Mouse (Mus musculus) heart, postnatal 0 days (tissue): ENCODE measurements around the gene Lsm14b. TPM values are rescaled to one million over a fixed set of nuclear protein-coding genes. Genes with fewer than 3 reads are reported as not detected.

Experiments used
- ATAC-seq: fragments of 200-750 bp; cut with Nextera tagmentation; 2 replicates; pipeline ENCODE4 v1.8.0; 2017; ENCODE audit warnings: low read depth, moderate number of reproducible peaks, moderate library complexity; ENCODE audit not compliant: insufficient read depth
- DNase-seq: peaks from one replicate; pipeline ENCODE4 v3.0.0-alpha.2; 2016; ENCODE audit warnings: low spot score
- H3K27ac ChIP-seq: fragments of 300-500 bp; sonication (generic); 2 replicates; pipeline ENCODE4 v1.5.1; 2014; ENCODE audit warnings: low read depth, mild to moderate bottlenecking
- H3K27me3 ChIP-seq: fragments of 300-500 bp; sonication (generic); 2 replicates; pipeline ENCODE4 v1.6.1; 2014; ENCODE audit warnings: low read length, mixed read lengths; ENCODE audit not compliant: control insufficient read depth, insufficient read depth
- H3K36me3 ChIP-seq: fragments of 300-500 bp; sonication (generic); replicated peaks from 2 replicates; pipeline ENCODE4 v1.6.1; 2014; ENCODE audit warnings: low read length, mixed read lengths; ENCODE audit not compliant: control insufficient read depth, insufficient read depth
- H3K4me1 ChIP-seq: fragments of 300-500 bp; sonication (generic); 2 replicates; pipeline ENCODE4 v1.6.1; 2014; ENCODE audit warnings: antibody characterized with exemption; ENCODE audit not compliant: control insufficient read depth, insufficient read depth
- H3K4me2 ChIP-seq: fragments of 300-500 bp; sonication (generic); 2 replicates; pipeline ENCODE4 v1.6.1; 2014; ENCODE audit warnings: low read depth, mild to moderate bottlenecking, low read length, moderate library complexity
- H3K4me3 ChIP-seq: fragments of 300-500 bp; sonication (generic); 2 replicates; pipeline ENCODE4 v1.5.1; 2014; ENCODE audit warnings: low read depth, low read length
- H3K9ac ChIP-seq: fragments of 300-500 bp; sonication (generic); replicated peaks from 2 replicates; pipeline ENCODE4 v1.6.1; 2014; ENCODE audit warnings: low read depth, low read length, mixed read lengths
- H3K9me3 ChIP-seq: fragments of 300-500 bp; sonication (generic); replicated peaks from 2 replicates; pipeline ENCODE4 v1.6.1; 2016; ENCODE audit warnings: low read length; ENCODE audit not compliant: control insufficient read depth
- CTCF ChIP-seq: IDR thresholded peaks from 2 replicates; pipeline ENCODE4 v1.5.1; 2016; ENCODE audit warnings: antibody characterized with exemption, control low read depth, low read depth
- EP300 ChIP-seq: IDR thresholded peaks from 2 replicates; pipeline ENCODE4 v1.6.1; 2016; ENCODE audit warnings: antibody characterized with exemption, low read depth
- WGBS: fragments of 180-500 bp; shearing (Covaris S2); extraction: QIAGEN DNeasy Blood & Tissue Kit; methylation state at CpG from one replicate; pipeline ENCODE4 v1.1.7; 2014; 5-methylcytosine and 5-hydroxymethylcytosine counted together
- polyA plus RNA-seq: library from polyadenylated mRNA; unstranded; fragments of >200 nt; fragmentation: Nextera tagmentation; extraction: Ambion mirVana; gene quantifications from 2 replicates; pipeline ENCODE4 v1.2.1, GENCODE M21; 2015
- total RNA-seq: library from RNA; depleted of rRNA; stranded (reverse); fragments of >200 nt; gene quantifications from 2 replicates; pipeline ENCODE4 v1.2.3, GENCODE M21; 2014; ENCODE audit warnings: low replicate concordance

The Lsm14b gene
- total and polyA plus RNA-seq, 2 experiments from 2014 or later = 5.7 to 36.0 TPM

DNA sequence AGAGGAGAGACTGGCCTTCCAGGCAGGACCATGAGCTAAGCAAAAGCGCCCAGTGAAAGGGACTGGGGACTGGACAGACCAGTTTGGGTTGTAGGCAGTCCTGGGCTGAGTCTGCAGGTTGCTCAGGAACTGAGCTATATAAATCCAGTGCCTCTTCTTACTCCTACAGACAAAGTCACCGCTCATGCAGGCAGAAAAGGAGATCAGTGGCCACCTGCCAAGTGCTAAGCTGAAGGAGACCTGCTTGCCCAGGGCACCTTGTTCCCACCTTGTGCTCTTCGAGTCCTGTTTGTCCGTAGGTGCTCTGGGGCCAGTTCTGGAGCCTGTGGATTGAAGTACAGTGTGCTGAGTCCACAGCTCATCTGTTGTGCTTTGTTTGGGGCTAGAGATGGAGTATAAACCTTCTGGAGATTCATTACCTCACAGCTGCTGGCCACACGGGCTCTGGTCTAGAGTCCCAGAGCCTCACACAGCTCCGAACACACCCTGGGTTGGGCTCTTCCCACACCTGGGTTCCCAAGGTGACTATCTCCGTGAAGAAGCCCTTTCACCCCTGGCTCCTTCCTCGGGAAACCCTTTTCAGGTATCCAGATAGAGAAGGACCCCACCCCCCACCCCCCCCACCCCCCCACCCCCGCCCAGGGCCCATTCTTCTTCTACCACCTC is 18.3 kb upstream of the Lsm14b start:
- H3K27me3 ChIP-seq = no peaks in the 10 kb centered on the region
- 34% methylated on average over 9 of the region's 9 CpGs for WGBS
- H3K36me3 ChIP-seq = no peaks in the 10 kb centered on the region
- no peaks in the 10 kb centered on the region for H3K9me3 ChIP-seq
- no peak overlapping the region for H3K27ac ChIP-seq
- TF ChIP-seq CTCF = no peak
- no peak overlapping the region for H3K4me3 ChIP-seq
- DNase-seq (no peak), ATAC-seq (no peak)
- H3K4me2 ChIP-seq = no peak overlapping the region
- no peak overlapping the region for H3K9ac ChIP-seq
- no peaks in the 10 kb centered on the region for H3K4me1 ChIP-seq

DNA sequence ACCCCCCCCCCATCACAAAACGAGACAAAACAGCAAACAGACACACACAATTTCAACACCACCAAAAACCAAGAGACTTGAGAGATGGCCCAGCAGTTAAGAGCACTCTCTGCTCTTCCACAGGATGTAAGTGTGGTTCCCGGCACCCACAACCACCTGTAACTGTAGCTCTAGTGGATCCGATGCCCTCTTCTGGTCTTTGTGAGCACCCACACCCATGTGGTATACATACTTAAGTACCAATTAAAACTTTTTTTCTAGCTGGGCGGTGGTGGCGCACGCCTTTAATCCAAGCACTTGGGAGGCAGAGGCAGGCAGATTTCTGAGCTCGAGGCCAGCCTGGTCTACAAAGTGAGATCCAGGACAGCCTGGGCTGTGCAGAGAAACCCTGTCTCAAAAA is 14.1 kb upstream of the Lsm14b start:
- Histone ChIP-seq H3K4me1 (no peaks in the 10 kb centered on the region), H3K36me3 (no peaks in the 10 kb centered on the region), H3K4me3 (no peak overlapping the region), H3K9me3 (no peaks in the 10 kb centered on the region), H3K27me3 (no peaks in the 10 kb centered on the region), H3K4me2 (no peak overlapping the region), H3K9ac (no peak overlapping the region), H3K27ac (no peak overlapping the region)
- TF ChIP-seq EP300 (no peak), CTCF (no peak)
- 90% methylated on average over 7 of the region's 7 CpGs for WGBS
- DNase-seq (no peak), ATAC-seq (no peak)

- H3K4me2 ChIP-seq = no peak overlapping the region
- H3K9ac ChIP-seq = no peak overlapping the region
- DNase-seq (no peak), ATAC-seq (no peak)
- H3K4me3 ChIP-seq = no peak overlapping the region
- no peaks in the 10 kb centered on the region for H3K27me3 ChIP-seq
- no peaks in the 10 kb centered on the region for H3K9me3 ChIP-seq
- no peaks in the 10 kb centered on the region for H3K36me3 ChIP-seq
- H3K27ac ChIP-seq = no peak overlapping the region
- 82% methylated on average over 6 of the region's 6 CpGs for WGBS
- no peak for TF ChIP-seq CTCF
- no peaks in the 10 kb centered on the region for H3K4me1 ChIP-seq
These were observed 13.4 kb upstream of the Lsm14b start for GRCm38 (mm10) chr2:180011370-180011769.

GRCm38 (mm10) chr2:180013686-180014085 is 11.1 kb upstream of the Lsm14b start:
- Histone ChIP-seq H3K9me3 (no peaks in the 10 kb centered on the region), H3K4me1 (no peaks in the 10 kb centered on the region), H3K9ac (no peak overlapping the region), H3K36me3 (no peaks in the 10 kb centered on the region), H3K4me3 (no peak overlapping the region), H3K27ac (no peak overlapping the region), H3K4me2 (no peak overlapping the region), H3K27me3 (no peaks in the 10 kb centered on the region)
- no peak for ATAC-seq
- no peak for TF ChIP-seq CTCF
- TF ChIP-seq EP300 = no peak
- 79% methylated on average over 7 of the region's 7 CpGs for WGBS
- DNase-seq = no peak

DNA sequence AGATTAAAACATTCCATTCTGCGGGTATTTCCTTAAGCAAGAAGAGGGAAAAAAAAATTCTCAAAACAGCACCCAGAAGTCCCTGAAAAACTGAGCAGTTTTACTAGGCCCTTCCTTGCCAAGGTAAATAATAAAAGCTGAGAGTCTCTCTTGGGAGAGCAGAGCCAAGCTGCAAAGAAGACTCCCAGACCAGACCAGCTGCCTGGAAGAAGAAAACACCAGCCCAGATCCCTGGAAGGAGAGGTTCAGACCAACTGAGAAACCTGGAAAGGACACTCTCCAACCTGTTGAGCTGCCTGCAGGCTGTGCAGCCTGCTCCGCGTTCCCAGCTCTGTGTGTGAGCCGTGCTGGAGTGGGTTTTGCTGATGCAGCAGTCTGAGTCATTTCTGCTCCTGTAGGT is 7.2 kb upstream of the Lsm14b start:
- Histone ChIP-seq H3K4me3 (no peak overlapping the region), H3K4me1 (0 out of 2 replicates have a peak, but pooled peaks cover 4% of the 10 kb centered on the region), H3K36me3 (no peaks in the 10 kb centered on the region), H3K4me2 (no peak overlapping the region), H3K9ac (no peak overlapping the region), H3K27ac (no peak overlapping the region), H3K9me3 (no peaks in the 10 kb centered on the region), H3K27me3 (no peaks in the 10 kb centered on the region)
- DNase-seq = no peak
- WGBS = 58% methylated on average over 4 of the region's 4 CpGs
- TF ChIP-seq EP300 = no peak
- TF ChIP-seq CTCF = no peak
- no peak for ATAC-seq

GRCm38 (mm10) chr2:180018573-180018972 is 6.2 kb upstream of the Lsm14b start:
- DNase-seq (no peak), ATAC-seq (no peak)
- Histone ChIP-seq H3K27me3 (no peaks in the 10 kb centered on the region), H3K4me1 (0 out of 2 replicates have a peak, but pooled peaks cover 8% of the 10 kb centered on the region), H3K9me3 (no peaks in the 10 kb centered on the region), H3K4me2 (no peak overlapping the region), H3K36me3 (no peaks in the 10 kb centered on the region), H3K27ac (no peak overlapping the region), H3K9ac (no peak overlapping the region), H3K4me3 (no peak overlapping the region)
- WGBS = 73% methylated on average over 9 of the region's 9 CpGs
- no peak for TF ChIP-seq CTCF
- no peak for TF ChIP-seq EP300
